Mouse (Mus musculus): Measurements from ENCODE around the gene Zswim8.

GRCm38 (mm10) chr14:20743614-20744013 is 36.3 kb downstream of the Zswim8 start:
- no peak for TF ChIP-seq CTCF (IDR thresholded peaks at IDR 0.05; ENCODE audit: insufficient read depth, low read depth, low read length)
- TF ChIP-seq POLR2A (IDR thresholded peaks at IDR 0.05; ENCODE audit: insufficient read depth, low read depth, low read length): no peak
